Mouse (Mus musculus): ENCODE data around the gene Dgki. TPM values are rescaled to one million over a fixed set of nuclear protein-coding genes. Genes with fewer than 3 reads are reported as not detected.

The Dgki gene
- total RNA-seq, 2 experiments from 2014 or later, result 71.2 to 81.8 TPM

GRCm38 (mm10) chr6:36880643-36881263, 419.2 kb downstream of the Dgki start:
- DNase-seq (ENCODE audit: extremely low spot score in 1 of 2, low spot score in 1 of 2), result no peak

DNA sequence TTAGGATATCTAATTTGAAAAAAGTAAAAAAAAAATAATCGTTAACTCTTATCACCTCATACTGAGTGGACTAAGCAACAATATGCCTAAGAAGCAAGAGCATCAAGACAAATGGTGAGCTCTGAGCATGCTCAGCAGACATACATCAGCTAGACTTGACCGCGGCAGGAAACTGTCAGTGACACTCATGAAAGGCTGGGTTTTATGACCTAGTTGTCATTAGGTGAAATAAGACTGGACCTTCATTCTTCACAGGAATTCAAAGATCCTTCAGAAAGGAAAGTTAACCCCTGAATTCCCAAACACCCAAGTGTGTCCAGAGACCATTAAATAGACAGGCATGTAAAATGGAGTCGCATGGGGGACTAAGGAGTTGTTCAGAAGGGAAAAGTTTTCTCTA, 422.6 kb downstream of the Dgki start:
- DNase-seq (ENCODE audit: extremely low spot score in 1 of 2, low spot score in 1 of 2), result no peak

GRCm38 (mm10) chr6:36876426-36876825, 423.6 kb downstream of the Dgki start:
- DNase-seq (ENCODE audit: extremely low spot score in 1 of 2, low spot score in 1 of 2), result no peak

GRCm38 (mm10) chr6:36875926-36876325, 424.1 kb downstream of the Dgki start:
- no peak for DNase-seq (ENCODE audit: extremely low spot score in 1 of 2, low spot score in 1 of 2)

DNA sequence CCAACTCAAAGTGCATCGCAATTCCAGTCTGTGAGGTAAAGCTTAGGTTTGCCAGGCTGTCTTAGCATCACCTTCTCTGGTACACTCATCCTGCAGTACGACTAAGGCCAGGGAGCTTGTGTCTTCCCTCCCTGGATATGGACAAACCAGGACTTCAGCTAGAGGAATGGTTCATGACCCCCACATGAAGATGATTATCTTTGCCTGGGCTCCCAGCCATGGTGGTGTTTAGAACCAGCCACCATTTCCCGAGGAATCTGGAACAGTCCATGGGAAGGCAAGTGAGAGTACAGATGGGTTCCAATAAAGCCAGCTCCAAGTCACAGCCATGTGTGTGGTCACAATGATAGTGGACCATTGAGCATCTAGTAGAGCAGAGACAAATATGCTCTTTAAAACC, 427.1 kb downstream of the Dgki start:
- no peak for DNase-seq (ENCODE audit: extremely low spot score in 1 of 2, low spot score in 1 of 2)

DNA sequence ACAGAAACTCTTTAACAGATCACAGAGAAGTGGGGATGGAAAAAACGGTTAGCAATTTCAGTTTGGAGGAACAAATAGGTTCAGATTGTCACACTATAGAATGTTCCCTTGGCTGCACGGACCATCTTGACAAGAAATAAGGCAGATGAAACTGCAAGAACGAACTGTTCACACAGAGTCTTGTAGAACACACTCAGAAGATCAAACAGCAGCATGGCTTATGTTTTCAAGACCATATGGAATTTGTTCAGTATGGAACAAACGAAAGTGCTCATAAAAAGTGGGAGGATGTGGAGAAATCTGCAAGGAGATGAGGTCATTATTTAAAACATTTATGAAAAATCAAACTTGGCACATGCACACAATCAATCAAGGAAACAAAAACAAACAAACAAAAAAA, 431.8 kb downstream of the Dgki start:
- DNase-seq (ENCODE audit: extremely low spot score in 1 of 2, low spot score in 1 of 2), result no peak

DNA sequence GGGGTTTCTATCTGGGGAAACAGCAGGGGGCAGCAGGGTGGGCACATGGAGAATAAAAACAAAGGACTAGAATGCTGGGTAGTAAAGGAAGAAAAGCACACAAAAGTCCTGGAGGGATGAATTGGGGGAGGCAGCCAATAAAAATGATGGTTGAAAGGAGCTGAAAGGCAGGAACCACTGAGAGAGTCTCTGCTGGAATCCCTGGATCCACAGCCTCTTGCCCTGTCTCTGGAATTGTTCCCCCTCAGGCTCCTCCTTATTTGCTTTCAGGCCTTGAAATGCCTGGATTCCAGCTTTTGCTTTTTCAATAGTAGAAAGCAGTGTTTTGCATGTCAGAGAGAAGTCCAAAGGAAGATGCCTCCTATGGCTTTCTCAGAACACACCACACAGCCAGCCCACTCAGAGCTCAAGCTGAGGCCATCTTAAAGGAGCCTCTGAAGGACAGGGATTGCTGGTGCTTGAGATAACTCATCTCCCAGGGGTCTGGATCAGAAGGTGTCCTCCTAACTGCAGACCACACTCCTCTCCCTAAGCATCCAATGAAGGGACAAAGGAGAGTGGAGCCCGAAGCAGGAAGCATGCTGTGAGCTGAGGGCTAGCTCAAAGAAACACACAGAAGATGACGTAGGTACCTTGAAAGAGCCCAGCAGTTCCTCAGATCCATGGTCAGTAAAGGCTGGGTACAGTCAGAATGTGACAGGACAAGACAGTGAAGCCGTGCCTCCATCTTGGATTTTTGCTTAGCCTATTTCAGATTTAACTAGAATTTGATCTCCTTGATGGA, 441.5 kb downstream of the Dgki start:
- DNase-seq (ENCODE audit: extremely low spot score in 1 of 2, low spot score in 1 of 2), result no peak

- DNase-seq (ENCODE audit: extremely low spot score in 1 of 2, low spot score in 1 of 2), result no peak
These were observed 442.2 kb downstream of the Dgki start for GRCm38 (mm10) chr6:36857627-36858257.

DNA sequence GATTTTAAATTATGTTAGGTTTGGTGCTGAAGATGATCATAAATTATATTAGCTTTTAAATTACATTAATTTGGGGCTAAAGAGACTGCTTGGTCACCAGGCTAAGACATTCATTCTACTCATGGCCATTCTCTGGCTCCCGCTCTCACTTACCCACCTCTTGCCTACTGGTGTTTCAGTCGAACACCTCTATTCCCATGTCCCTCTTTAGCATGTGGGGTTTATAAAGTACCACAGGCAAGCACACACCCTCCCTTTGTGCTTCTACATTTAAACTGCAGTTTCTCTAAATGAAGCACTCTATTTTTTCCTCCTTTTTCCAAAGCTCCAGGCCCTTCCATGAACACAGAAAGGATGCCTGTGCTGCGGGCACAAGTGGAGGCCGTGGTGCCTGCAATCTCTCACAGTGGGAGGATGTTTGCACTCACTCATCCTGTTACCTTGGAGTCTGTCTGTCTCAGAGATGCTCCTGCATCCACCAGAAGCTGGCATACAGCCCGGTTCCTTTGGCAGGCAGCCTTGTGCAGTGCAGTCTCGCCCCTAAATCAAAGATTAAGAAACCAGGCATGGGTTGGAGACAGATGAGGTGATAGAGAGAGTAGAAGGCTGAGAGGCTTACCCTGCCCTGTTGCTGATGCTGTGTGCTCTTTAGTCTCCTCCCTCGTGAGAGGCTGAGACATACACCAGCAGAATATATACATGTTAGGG, 449.4 kb downstream of the Dgki start:
- peak; percentile 47 to 73 for DNase-seq (ENCODE audit: extremely low spot score in 1 of 2, low spot score in 1 of 2)

- DNase-seq (ENCODE audit: extremely low spot score in 1 of 2, low spot score in 1 of 2), result no peak
These were observed 454.7 kb downstream of the Dgki start for GRCm38 (mm10) chr6:36845288-36845687.

GRCm38 (mm10) chr6:36844258-36844657, 455.7 kb downstream of the Dgki start:
- DNase-seq (ENCODE audit: extremely low spot score in 1 of 2, low spot score in 1 of 2), result no peak

- DNase-seq (ENCODE audit: extremely low spot score in 1 of 2, low spot score in 1 of 2), result no peak
These were observed 456.9 kb downstream of the Dgki start for GRCm38 (mm10) chr6:36843031-36843488.

DNA sequence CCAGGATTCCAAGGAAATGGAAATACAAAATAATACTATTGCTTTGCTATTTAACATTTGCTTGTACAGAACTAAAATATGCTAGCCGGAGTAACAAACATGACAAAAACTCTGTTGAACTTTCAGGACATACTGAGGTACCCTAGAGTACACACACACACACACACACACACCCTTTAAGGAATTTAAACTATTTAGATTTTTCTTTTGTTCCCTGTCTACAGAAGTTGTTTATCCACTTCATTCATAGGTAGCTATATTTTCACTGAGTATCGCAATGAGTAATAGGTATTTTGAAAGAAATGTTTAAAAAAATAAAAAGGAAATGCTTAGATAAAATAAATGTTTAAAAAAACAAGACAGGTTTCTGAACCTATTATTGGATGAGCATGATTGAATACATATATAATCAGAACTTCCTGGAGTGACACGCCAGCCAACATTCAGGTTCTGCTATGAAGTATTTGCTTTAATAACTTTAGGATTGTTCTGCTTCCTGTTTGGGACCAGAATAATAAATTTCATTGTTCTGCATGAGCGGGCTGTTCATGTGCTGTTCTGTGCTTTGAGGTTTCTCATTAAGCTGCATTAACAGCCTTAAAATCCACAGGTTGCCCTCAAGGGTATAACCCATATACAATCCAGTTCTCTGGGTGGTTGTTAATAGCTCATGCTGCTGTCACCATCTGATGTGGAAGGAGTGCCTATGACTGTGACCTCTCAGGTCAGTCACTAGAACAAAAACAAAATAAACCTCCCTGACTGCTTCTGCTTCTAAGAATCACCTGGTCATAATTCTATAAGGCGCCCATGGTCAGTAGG, 457.7 kb downstream of the Dgki start:
- no peak for DNase-seq (ENCODE audit: extremely low spot score in 1 of 2, low spot score in 1 of 2)

- DNase-seq (ENCODE audit: extremely low spot score in 1 of 2, low spot score in 1 of 2), result no peak
These were observed 458.3 kb downstream of the Dgki start for GRCm38 (mm10) chr6:36841701-36842100.

DNA sequence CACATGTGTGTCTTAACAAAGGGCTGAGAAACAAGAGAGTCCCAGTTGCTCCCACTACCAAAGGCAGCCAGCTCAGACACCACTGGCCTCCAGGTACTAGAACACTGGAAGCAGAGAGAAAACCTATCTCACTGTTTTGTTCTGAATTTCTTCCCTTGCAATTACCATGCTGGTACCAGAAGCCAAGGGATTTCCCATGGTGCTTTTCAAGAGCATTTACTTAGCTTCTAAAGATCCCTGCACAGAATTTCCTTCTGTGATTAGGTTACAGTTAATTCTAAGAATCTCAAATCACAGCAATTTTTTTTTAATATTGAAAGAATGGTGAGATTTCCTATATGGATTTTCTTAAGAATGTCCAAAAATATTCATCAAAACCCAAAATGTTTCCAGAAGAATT, 458.8 kb downstream of the Dgki start:
- DNase-seq (ENCODE audit: extremely low spot score in 1 of 2, low spot score in 1 of 2), result no peak

DNA sequence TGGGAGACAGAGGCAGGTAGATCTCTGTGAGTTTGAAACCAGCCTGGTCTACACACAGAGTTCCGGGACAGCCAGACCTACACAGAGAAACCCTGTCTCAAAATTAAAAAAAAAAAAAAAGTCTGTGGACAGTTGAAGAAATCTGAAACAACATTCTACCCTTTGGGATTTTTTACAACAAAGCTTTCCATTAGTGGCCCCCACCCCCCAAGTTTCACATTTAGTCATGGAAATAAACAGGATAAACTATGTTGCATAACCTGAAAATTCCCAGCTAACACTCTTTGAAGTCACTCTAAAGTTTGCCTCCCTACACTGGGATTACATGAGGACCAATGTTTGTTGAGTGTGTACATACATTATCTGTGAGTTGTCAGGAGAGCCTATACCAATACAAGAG, 461.2 kb downstream of the Dgki start:
- DNase-seq (ENCODE audit: extremely low spot score in 1 of 2, low spot score in 1 of 2), result no peak

DNA sequence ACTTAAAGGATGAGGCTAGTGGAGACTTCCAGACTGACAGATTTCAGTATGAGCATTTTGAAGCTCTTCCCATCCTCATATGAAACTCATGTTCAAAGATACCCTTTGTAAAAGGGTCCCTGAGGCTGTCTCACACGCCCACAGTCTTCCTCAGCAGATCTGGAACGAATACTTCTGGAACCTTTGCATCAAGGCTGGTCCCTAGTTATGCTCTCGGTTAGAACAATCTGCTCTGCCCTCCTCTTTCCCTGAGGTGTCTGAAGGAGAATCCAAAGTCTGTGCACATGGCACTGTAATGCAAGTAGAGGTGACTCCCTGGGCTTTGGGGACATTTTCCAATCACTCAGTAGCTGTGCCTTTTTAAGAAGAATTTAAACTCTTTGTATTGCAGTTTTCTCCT, 464.6 kb downstream of the Dgki start:
- no peak for DNase-seq (ENCODE audit: extremely low spot score in 1 of 2, low spot score in 1 of 2)

DNA sequence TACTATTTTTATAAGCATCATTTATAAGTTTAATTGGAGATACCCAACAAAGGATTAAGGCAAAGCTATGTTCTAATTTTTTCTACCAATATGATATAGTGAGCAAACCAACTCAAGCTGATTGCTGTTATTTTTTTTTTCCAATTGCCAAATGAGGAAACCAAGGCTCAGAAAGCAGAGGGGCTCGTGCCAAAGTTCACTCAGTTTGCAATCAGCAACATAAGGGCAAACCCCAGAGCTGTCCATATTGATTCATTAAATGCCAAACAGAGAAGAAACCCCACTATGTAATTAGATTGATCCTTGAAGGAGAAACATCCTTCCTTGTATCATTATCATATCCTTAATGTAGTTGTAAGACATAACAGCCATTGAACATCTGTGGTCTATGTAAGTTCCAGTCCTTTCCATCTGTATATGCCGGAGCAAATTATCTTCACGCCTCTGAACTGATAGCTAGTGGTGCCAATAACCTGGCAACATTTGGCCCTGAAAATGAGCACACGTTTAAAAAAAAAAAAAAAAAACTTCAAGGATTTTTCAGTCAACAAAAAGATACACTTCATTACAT, 465.2 kb downstream of the Dgki start:
- no peak for DNase-seq (ENCODE audit: extremely low spot score in 1 of 2, low spot score in 1 of 2)

DNA sequence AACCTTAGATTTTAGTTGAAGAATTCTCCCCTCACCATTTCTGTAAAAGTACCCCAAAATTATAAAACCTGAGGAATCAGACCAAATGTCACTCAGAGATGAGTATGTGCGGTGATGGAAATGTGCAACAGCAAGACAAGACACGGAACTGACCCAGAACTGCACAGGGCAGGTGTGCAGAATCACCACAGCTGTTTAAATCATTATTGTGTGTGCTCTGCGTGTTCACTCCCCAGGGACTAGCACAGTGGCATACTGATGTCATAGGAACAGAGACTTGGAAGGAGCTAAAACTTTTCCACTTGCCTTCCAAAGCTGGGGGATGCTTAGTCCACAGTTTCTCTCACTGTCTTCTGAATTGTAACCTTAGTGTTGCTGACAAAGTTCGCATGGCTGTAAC, 467.3 kb downstream of the Dgki start:
- no peak for DNase-seq (ENCODE audit: extremely low spot score in 1 of 2, low spot score in 1 of 2)

DNA sequence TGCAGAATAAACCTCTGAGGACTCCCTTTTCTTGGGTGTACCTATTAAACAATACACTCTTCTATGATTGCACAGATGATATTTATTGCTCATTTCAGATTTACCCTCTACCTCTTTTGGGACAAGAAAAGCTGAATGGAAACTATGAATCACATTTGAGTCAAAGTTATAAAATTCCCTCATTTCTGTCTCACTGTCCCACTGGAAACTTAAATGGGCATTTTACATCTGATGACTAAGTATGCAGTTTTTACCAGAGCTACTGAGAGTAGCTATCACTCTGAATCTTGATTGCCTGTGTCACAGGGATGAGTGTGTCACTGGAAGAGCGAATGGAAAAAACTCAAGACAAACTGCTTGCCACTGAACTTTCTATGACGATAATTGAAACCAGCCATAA, 467.8 kb downstream of the Dgki start:
- DNase-seq (ENCODE audit: extremely low spot score in 1 of 2, low spot score in 1 of 2), result no peak
